Mouse (Mus musculus) ES-Bruce4 (cell line): ENCODE data around the gene Olfr389.

Experiments
- CTCF ChIP-seq: IDR thresholded peaks from one replicate; pipeline ENCODE4 v1.8.1; 2011; ENCODE audit warnings: low read depth, low read length
- POLR2A ChIP-seq: IDR thresholded peaks from one replicate; pipeline ENCODE4 v1.8.1; 2011; ENCODE audit warnings: low read length; ENCODE audit not compliant: insufficient read depth

- TF ChIP-seq CTCF: no peak
- no peak for TF ChIP-seq POLR2A
Measured at GRCm38 (mm10) chr11:73782664-73783063, 2.2 kb upstream of the Olfr389 start, which contains the start of gene Olfr390.
